Mouse (Mus musculus) heart, postnatal 36 days (tissue): ENCODE results near the gene Olfr262. TPM values are rescaled to one million over a fixed set of nuclear protein-coding genes. Genes with fewer than 3 reads are reported as not detected.
"Not testable (repeated sequence)": the region's sequence is repeated elsewhere in the genome, so short reads cannot be mapped to it uniquely, and the experiment has no call there.

Experiments
- DNase-seq, 2 experiments: peaks; one replicate each; pipeline ENCODE4 v3.0.0; 2021 to 2022
- intact Hi-C: fragments of 180-260 bp; cut with DNase I; formaldehyde crosslinking; loops from one replicate; pipeline ENCODE4 v1.15.1; 2025
- total RNA-seq, 2 experiments: library from RNA; stranded (reverse); gene quantifications; 2 replicates each; pipeline ENCODE4 v1.2.3; 2021

Olfr262 gene
- not detected for total RNA-seq

DNA sequence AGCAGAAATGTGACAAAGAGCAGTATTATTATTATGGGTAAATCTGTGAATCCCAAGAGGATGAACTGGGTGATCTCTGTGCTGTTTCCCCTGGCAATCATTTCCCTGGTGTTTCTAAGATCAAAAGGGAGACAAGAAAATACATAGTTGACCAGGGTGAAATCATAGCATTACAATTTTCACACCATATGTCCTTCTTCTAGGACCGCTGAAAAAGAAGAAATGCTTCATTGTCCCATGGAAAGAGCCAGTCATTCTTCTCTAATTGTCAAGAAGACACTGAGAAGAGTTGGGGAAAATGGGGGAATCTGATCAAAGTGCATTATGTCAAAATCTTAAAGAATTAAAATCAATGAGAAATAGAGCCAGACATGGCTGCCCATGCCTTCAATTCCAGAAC lies at the start of gene Olfr262:
Gene Olfr262 (minus strand): TSS at position 101 of the 400 bp plus-strand sequence.
- DNase-seq = no peak
- intact Hi-C loops = no loop called here

DNA sequence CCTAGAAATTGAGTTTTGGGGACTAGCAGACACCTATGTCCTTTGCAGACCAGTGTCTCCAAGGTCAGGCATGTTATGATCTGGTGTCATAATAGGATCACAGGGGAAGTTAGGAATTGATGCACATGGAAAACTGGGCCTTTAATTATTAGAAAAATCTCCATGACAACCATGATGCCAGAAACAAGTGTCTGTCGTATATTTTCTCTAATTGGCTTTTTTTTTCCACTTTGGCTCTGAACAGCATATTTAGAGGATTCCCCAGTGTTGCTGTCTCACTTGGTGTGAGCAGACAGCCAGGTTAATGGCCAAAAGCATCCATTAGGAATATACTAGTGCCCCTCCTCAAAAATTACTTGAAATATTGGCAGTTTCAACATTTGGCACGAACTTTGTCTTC lies 38.1 kb upstream of the Olfr262 start, which contains the start of gene Olfr1434:
Gene Olfr1434 (plus strand): TSS at position 301 of the 400 bp plus-strand sequence.
- no peak for DNase-seq
- intact Hi-C loops = no loop called here

- intact Hi-C loops = no loop called here
- DNase-seq = no peak
These were observed 19.3 kb upstream of the Olfr262 start, which contains the start of gene Olfr235 for GRCm38 (mm10) chr19:12260732-12261131. Gene Olfr235 (plus strand): TSS chr19:12261032.

GRCm38 (mm10) chr19:12232496-12232895 lies 9.0 kb downstream of the Olfr262 start, which contains the start of gene Olfr1432:
Gene Olfr1432 (minus strand): TSS chr19:12232596.
- DNase-seq = not testable (repeated sequence)
- intact Hi-C loops = loop anchor here (10.0 kb wide), 1 partner anchor 58 kb away; the partner anchor contains the start of gene Olfr1555-ps1

GRCm38 (mm10) chr19:12200334-12200733 lies 41.1 kb downstream of the Olfr262 start, which contains the start of gene Olfr1431:
Gene Olfr1431 (plus strand): TSS chr19:12200634.
- no peak for DNase-seq
- intact Hi-C loops = no loop called here

- intact Hi-C loops = not testable (repeated sequence)
These were observed 42.4 kb downstream of the Olfr262 start for GRCm38 (mm10) chr19:12199076-12199475.

More at GRCm38 (mm10) chr19:12199076-12199475, 42.4 kb downstream of the Olfr262 start:
- DNase-seq = not testable (repeated sequence)

Other genes with a start within 250 kb of the Olfr262 start
- gene Olfr1423, start 200.3 kb downstream of the Olfr262 start, total RNA-seq = not detected
- not detected for gene Olfr1424, start 179.0 kb downstream of the Olfr262 start, total RNA-seq
- not detected for gene Olfr1425, start 163.9 kb downstream of the Olfr262 start, total RNA-seq
- gene Olfr1426, start 149.6 kb downstream of the Olfr262 start, total RNA-seq = not detected
- gene Olfr1427, start 138.3 kb downstream of the Olfr262 start, total RNA-seq = not detected
- not detected for gene Olfr1428, start 125.8 kb downstream of the Olfr262 start, total RNA-seq
- not detected for gene Olfr76, start 118.5 kb downstream of the Olfr262 start, total RNA-seq
- gene Olfr1555-ps1, start 71.5 kb downstream of the Olfr262 start, total RNA-seq = not detected
- gene Olfr1431, start 41.0 kb downstream of the Olfr262 start, total RNA-seq = not detected
- not detected for gene Olfr1432, start 9.1 kb downstream of the Olfr262 start, total RNA-seq
- gene Olfr235, start 19.4 kb upstream of the Olfr262 start, total RNA-seq = not detected
- not detected for gene Olfr1434, start 38.2 kb upstream of the Olfr262 start, total RNA-seq
- gene Olfr1436, start 57.5 kb upstream of the Olfr262 start, total RNA-seq = not detected
- gene Olfr1437, start 83.4 kb upstream of the Olfr262 start, total RNA-seq = not detected
- not detected for gene Olfr1438-ps1, start 94.3 kb upstream of the Olfr262 start, total RNA-seq
- not detected for gene Olfr1440, start 145.6 kb upstream of the Olfr262 start, total RNA-seq
- gene Olfr1441, start 175.8 kb upstream of the Olfr262 start, total RNA-seq = not detected
- gene Pfpl, start 186.2 kb upstream of the Olfr262 start, total RNA-seq = not detected
- gene Mpeg1, start 219.1 kb upstream of the Olfr262 start, total RNA-seq = 10 to 100 TPM in 1 of 2 experiments, 1 to 10 TPM in 1; 8.6 to 12.2 TPM